Mouse (Mus musculus) frontal cortex, adult 2 months (tissue): ENCODE data around the gene Scpep1. TPM values are rescaled to one million over a fixed set of nuclear protein-coding genes. Genes with fewer than 3 reads are reported as not detected.

Source experiments
- DNase-seq, 2 experiments: peaks; one replicate each; pipeline ENCODE4 v3.0.0; 2022; ENCODE audit warnings: low spot score in 1 of 2; ENCODE audit errors: extremely low spot score in 1 of 2
- polyA plus RNA-seq: library from polyadenylated mRNA; depleted of rRNA; stranded (reverse); fragments of >200 nt; gene quantifications from 2 replicates; pipeline ENCODE4 v1.2.3, GENCODE M21; 2012

Gene Scpep1
- polyA plus RNA-seq, 1 experiment: 19.0 TPM

- no peak for DNase-seq
These were observed 21.1 kb upstream of the Scpep1 start for GRCm38 (mm10) chr11:88976320-88976719.

GRCm38 (mm10) chr11:88973776-88974701, 18.8 kb upstream of the Scpep1 start:
- peak; percentile 87 to 97 for DNase-seq

GRCm38 (mm10) chr11:88970202-88970732, 15.0 kb upstream of the Scpep1 start, which contains the start of gene Coil:
TSS of gene Coil (plus strand) at chr11:88970252.
- no peak for DNase-seq

GRCm38 (mm10) chr11:88966881-88967361, 11.7 kb upstream of the Scpep1 start, which contains the start of gene Elobl:
TSS of gene Elobl (minus strand) at chr11:88966931.
- no peak for DNase-seq

DNA sequence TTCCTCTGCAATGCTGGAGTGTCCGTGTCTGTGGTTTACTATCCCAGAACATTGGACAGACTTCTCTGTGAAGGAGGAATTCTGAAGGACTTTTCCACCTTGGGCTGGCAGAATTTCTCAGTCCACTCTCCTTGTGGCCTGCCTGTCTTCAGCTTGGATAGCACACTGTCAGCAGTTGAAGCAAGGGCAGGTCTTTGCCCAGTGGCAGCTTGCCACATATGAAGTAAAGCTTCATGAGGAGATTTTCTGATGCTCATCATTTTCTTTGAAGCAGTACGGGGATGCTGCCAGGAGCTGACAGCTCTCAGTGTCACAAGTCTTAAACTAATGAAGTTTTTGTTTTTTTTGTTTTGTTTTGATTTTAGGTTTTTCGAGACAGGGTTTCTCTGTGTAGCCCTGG, 3.6 kb upstream of the Scpep1 start:
- no peak for DNase-seq

DNA sequence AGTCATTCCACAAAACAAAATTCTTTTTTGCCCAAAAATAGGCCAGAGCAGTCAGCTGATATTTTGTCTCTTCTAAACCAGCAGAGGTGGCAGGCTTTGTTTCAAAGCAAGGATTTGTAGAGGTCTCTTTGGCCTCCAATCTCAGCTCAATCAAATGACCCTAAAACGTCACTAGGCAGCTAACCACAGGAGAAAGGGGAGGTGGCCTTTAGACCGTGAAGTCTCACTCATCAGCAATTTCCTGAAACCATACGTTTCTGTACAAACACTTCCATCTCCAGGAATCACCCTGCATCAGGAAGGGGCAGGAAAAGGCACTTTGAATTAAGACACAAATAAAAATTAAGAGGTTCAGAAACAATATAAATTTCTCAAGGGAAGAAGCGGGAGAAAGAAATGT, 462 bp downstream of the Scpep1 start:
- peak in 1 of 2 experiments; percentile 26 for DNase-seq

- no peak for DNase-seq
These were observed 1.7 kb downstream of the Scpep1 start for GRCm38 (mm10) chr11:88953582-88953981.

DNA sequence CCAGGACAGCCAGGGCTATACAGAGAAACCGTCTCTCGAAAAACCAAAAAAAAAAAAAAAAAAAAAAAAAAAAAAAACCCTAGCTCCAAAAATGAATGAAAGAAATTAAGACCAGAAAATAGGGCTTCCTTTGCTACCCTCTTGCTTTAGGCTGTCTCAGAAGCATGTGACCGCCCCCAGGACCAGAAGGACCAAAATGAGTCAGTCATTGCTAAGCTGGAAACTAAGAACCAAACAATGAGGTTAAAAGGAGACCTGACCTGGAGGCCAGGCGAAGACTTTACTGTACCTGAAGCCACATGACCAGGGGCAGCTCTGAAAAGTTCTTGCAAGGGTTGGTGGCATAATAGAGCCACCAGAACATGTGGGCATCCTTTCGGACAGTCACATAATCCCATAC, 3.1 kb downstream of the Scpep1 start:
- DNase-seq: no peak

DNA sequence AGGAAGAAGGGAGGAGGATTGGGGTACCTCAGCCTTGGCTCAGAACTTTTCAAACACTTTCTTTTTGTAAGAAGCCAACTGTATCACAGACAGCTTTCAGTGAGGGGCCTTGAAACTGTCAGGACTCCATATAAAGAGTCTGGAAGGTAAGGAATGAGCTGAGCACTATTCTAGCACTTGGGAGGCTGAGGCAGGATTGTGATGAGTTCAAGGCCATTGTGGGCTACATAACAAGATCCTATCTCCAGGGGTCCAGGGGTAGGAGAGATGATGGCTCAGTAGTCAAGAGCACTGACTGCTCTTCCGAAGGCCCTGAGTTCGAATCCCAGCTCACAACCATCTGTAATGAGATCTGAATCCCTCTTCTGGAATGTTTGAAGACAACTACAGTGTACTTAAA, 3.7 kb downstream of the Scpep1 start:
- DNase-seq: no peak

DNA sequence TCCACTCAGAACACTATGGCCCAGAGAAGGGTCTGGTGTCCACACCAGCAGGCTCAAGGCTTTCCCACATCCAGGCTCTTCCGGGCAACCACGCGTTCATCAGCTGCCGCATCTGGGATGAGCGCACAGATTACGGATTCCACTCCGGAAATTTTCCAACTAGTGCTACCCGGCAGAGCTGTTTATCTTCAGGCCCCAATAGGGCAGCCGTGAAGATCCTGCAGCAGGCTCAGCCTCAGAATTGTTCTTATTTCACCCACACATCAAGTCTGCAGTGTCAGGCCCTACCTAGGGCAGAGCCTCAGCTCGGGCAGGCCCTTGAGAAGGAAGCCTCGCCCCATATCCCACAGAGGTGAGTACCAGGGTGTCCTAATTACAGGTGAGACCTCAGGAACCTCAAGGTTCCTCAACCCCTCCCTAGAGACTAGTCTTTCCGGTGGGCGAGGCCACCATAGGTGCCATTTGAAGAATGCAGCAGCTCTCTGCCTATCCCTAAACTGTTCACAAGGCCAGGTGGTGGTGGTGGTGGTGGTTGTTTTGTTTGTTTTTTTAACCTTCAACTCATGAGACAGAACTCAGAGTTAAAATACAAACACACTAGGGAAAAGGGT, 4.5 kb downstream of the Scpep1 start:
- no peak for DNase-seq

- DNase-seq: no peak
These were observed 5.2 kb downstream of the Scpep1 start for GRCm38 (mm10) chr11:88949802-88950639.

DNA sequence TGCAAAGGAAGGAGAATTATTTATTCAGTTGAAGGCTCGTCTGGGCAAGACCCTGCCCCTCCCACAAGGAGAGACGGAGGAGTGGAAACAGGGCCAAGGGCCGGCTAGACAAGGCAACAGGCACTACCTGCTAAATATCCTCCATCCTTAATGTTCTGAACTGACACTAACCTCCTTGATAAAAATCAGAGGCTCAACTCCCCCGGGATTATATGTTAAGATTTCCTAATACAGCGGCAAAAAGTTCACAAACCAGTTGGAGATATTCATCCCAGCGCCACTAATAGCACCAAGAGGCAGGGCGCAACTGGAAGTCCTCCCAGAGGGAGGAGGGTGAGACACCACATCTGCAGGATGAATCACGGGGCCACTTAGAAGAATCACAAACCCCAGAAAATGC, 6.4 kb downstream of the Scpep1 start:
- no peak for DNase-seq

DNA sequence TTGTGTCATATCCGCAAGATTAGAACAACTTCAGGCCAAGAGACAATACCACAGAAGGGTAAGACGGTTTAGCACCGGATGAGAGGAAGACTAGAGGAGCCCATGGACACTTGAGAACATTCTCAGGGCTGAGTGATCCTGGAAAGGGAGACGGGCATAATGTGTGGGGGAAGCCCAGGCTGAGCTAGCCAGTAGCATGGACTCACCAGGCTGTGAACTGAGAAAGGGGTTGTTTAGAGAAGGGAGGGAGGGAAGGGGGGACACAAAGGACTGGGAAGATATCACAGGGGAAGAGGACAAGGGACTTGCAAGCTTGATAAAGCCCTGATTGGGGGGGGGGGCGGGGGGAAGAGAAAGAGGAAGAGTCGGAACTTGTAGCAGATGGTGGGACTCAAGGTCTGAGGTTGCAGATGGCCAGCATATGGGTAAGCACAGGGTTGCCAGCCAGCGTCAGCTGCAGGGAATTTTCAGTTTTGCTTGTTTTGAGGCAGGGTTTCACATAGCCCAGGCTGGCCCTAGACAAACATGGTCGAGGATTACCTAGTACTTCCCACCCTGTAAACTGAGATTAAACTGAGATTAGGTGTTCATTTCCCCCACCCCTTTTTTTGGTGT, 9.2 kb downstream of the Scpep1 start:
- DNase-seq: no peak

DNA sequence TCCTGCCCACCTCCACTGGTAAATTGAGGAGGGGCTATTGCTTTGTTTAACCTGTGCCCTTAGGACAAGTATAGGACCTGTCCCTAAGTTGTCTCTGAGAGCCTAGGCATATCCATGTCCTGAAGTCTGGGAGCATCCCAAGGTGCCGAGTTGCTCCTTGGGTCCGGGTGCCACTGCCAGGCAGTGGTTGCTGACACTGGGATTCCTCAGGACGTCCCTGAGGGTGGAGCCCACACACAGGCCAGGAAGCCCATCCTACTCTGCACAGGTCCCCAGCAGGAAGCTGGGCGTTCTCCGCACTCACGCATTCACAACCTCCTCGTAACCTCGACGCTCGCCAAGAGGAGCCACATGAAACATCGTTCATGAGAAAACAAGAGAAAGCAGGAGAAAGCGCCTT, 13.8 kb downstream of the Scpep1 start:
- no peak for DNase-seq

DNA sequence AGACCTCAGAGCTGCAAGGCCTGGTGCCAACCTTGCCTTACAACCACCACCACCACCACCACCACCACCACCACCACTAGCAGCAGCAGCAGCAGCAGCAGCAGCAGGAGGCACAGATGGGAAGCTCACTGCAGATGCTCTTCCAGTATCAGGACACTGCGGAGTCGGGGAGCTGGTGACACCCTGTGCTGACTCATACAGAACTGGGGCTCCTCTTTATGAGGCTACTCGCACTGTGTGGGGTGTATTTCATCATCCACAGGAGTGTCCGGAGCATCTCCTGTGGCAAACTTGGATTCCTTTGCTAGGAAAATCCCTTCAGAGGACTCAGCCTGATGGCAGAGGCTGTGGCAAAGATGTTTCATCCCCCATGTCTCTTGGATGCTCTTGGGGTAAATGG, 15.6 kb downstream of the Scpep1 start:
- DNase-seq: peak; percentile 27 to 58

- DNase-seq: no peak
These were observed 16.5 kb downstream of the Scpep1 start for GRCm38 (mm10) chr11:88938770-88939169.

GRCm38 (mm10) chr11:88937886-88938285, 17.4 kb downstream of the Scpep1 start:
- DNase-seq: no peak

GRCm38 (mm10) chr11:88934089-88935000, 20.9 kb downstream of the Scpep1 start:
- DNase-seq: peak; percentile 73 to 75

GRCm38 (mm10) chr11:88933030-88933429, 22.2 kb downstream of the Scpep1 start:
- DNase-seq: no peak
